Mouse (Mus musculus): ENCODE data around the gene Polr2g. TPM values are rescaled to one million over a fixed set of nuclear protein-coding genes. Genes with fewer than 3 reads are reported as not detected.

Polr2g gene
- polyA plus RNA-seq, 1 experiment from 2014 or later, result 168 TPM

Other genes with a start within 250 kb of the Polr2g start
- 15.7 and 16.3 TPM in 2 replicates for gene Slc22a8, start 207.3 kb downstream of the Polr2g start, polyA plus RNA-seq (2015; fragmentation: Nextera tagmentation; extraction: Ambion mirVana)
- gene Slc22a6, start 180.5 kb downstream of the Polr2g start, polyA plus RNA-seq (2015; fragmentation: Nextera tagmentation; extraction: Ambion mirVana), result 48.8 and 59.4 TPM in 2 replicates
- gene Chrm1, start 134.8 kb downstream of the Polr2g start, polyA plus RNA-seq (2015; fragmentation: Nextera tagmentation; extraction: Ambion mirVana), result 0.11 and 0.14 TPM in 2 replicates
- 141 and 146 TPM in 2 replicates for gene Slc3a2, start 75.2 kb downstream of the Polr2g start, polyA plus RNA-seq (2015; fragmentation: Nextera tagmentation; extraction: Ambion mirVana)
- 101 and 108 TPM in 2 replicates for gene Wdr74, start 62.8 kb downstream of the Polr2g start, polyA plus RNA-seq (2015; fragmentation: Nextera tagmentation; extraction: Ambion mirVana)
- 1.9 and 2.0 TPM in 2 replicates for gene 1700092M07Rik, start 57.9 kb downstream of the Polr2g start, polyA plus RNA-seq (2015; fragmentation: Nextera tagmentation; extraction: Ambion mirVana)
- 150 and 154 TPM in 2 replicates for gene Stx5a, start 57.2 kb downstream of the Polr2g start, polyA plus RNA-seq (2015; fragmentation: Nextera tagmentation; extraction: Ambion mirVana)
- 213 and 218 TPM in 2 replicates for gene Nxf1, start 41.5 kb downstream of the Polr2g start, polyA plus RNA-seq (2015; fragmentation: Nextera tagmentation; extraction: Ambion mirVana)
- gene Tmem223, start 27.6 kb downstream of the Polr2g start, polyA plus RNA-seq (2015; fragmentation: Nextera tagmentation; extraction: Ambion mirVana), result 197 and 215 TPM in 2 replicates
- gene Tmem179b, start 24.1 kb downstream of the Polr2g start, polyA plus RNA-seq (2015; fragmentation: Nextera tagmentation; extraction: Ambion mirVana), result 89.4 and 92.5 TPM in 2 replicates
- 37.2 and 39.0 TPM in 2 replicates for gene Taf6l, start 12.2 kb downstream of the Polr2g start, polyA plus RNA-seq (2015; fragmentation: Nextera tagmentation; extraction: Ambion mirVana)
- gene Zbtb3, start 4.0 kb upstream of the Polr2g start, polyA plus RNA-seq (2015; fragmentation: Nextera tagmentation; extraction: Ambion mirVana), result 6.2 and 6.4 TPM in 2 replicates
- 53.0 and 63.0 TPM in 2 replicates for gene Ttc9c, start 20.8 kb upstream of the Polr2g start, polyA plus RNA-seq (2015; fragmentation: Nextera tagmentation; extraction: Ambion mirVana)
- gene Hnrnpul2, start 21.4 kb upstream of the Polr2g start, polyA plus RNA-seq (2015; fragmentation: Nextera tagmentation; extraction: Ambion mirVana), result 5.4 and 5.9 TPM in 2 replicates
- not detected in 2 replicates for gene AC129217.1, start 31.2 kb upstream of the Polr2g start, polyA plus RNA-seq (2015; fragmentation: Nextera tagmentation; extraction: Ambion mirVana)
- 56.7 and 62.4 TPM in 2 replicates for gene Bscl2, start 38.9 kb upstream of the Polr2g start, polyA plus RNA-seq (2015; fragmentation: Nextera tagmentation; extraction: Ambion mirVana)
- 3.2 and 5.4 TPM in 2 replicates for gene Gng3, start 40.6 kb upstream of the Polr2g start, polyA plus RNA-seq (2015; fragmentation: Nextera tagmentation; extraction: Ambion mirVana)
- 0.75 and 1.0 TPM in 2 replicates for gene Lrrn4cl, start 52.2 kb upstream of the Polr2g start, polyA plus RNA-seq (2015; fragmentation: Nextera tagmentation; extraction: Ambion mirVana)
- gene Ubxn1, start 72.9 kb upstream of the Polr2g start, polyA plus RNA-seq (2015; fragmentation: Nextera tagmentation; extraction: Ambion mirVana), result 195 and 197 TPM in 2 replicates
- gene Uqcc3, start 82.3 kb upstream of the Polr2g start, polyA plus RNA-seq (2015; fragmentation: Nextera tagmentation; extraction: Ambion mirVana), result 69.3 and 71.4 TPM in 2 replicates
- 78.4 and 84.3 TPM in 2 replicates for gene Lbhd1, start 85.2 kb upstream of the Polr2g start, polyA plus RNA-seq (2015; fragmentation: Nextera tagmentation; extraction: Ambion mirVana)
- gene Gm49403, start 85.4 kb upstream of the Polr2g start, polyA plus RNA-seq (2015; fragmentation: Nextera tagmentation; extraction: Ambion mirVana), result not detected in 2 replicates
- 93.0 and 94.3 TPM in 2 replicates for gene 1810009A15Rik, start 90.3 kb upstream of the Polr2g start, polyA plus RNA-seq (2015; fragmentation: Nextera tagmentation; extraction: Ambion mirVana)
- gene Gm49416, start 90.3 kb upstream of the Polr2g start, polyA plus RNA-seq (2015; fragmentation: Nextera tagmentation; extraction: Ambion mirVana), result 1.2 TPM in 1 of 2 replicates, not detected in the other
- 49.5 and 53.1 TPM in 2 replicates for gene Ints5, start 94.4 kb upstream of the Polr2g start, polyA plus RNA-seq (2015; fragmentation: Nextera tagmentation; extraction: Ambion mirVana)
- gene Ganab, start 99.5 kb upstream of the Polr2g start, polyA plus RNA-seq (2015; fragmentation: Nextera tagmentation; extraction: Ambion mirVana), result 146 and 151 TPM in 2 replicates
- 51.1 and 53.5 TPM in 2 replicates for gene B3gat3, start 121.8 kb upstream of the Polr2g start, polyA plus RNA-seq (2015; fragmentation: Nextera tagmentation; extraction: Ambion mirVana)
- 4.3 and 4.5 TPM in 2 replicates for gene Rom1, start 130.8 kb upstream of the Polr2g start, polyA plus RNA-seq (2015; fragmentation: Nextera tagmentation; extraction: Ambion mirVana)
- gene Eml3, start 131.0 kb upstream of the Polr2g start, polyA plus RNA-seq (2015; fragmentation: Nextera tagmentation; extraction: Ambion mirVana), result 33.2 and 34.1 TPM in 2 replicates
- gene Mta2, start 143.3 kb upstream of the Polr2g start, polyA plus RNA-seq (2015; fragmentation: Nextera tagmentation; extraction: Ambion mirVana), result 179 and 180 TPM in 2 replicates
- gene Tut1, start 155.3 kb upstream of the Polr2g start, polyA plus RNA-seq (2015; fragmentation: Nextera tagmentation; extraction: Ambion mirVana), result 36.0 and 38.3 TPM in 2 replicates
- 436 and 455 TPM in 2 replicates for gene Eef1g, start 168.5 kb upstream of the Polr2g start, polyA plus RNA-seq (2015; fragmentation: Nextera tagmentation; extraction: Ambion mirVana)
- 14.0 and 14.4 TPM in 2 replicates for gene Ahnak, start 190.7 kb upstream of the Polr2g start, polyA plus RNA-seq (2015; fragmentation: Nextera tagmentation; extraction: Ambion mirVana)